Mouse (Mus musculus): ENCODE data around the gene Lix1.

DNA sequence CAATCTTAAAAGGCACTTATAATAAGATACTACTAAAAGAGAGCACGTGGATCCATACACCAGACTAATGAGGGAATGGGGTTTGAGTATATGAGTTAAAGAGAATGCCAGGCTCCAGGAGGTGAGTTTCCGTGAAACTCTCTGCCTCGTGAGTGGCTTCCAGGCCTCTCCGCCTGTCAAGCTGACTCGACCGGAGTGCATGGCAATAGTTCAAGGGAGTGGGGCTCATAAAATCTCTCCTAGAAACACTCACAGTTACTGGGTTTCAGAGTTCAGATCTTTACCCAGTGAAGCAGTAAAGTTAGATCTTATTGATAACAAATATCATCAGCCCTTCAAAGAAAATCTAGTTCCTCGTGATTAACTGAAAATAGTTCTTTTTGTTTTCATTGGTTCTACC, 94.3 kb downstream of the Lix1 start:
- TF ChIP-seq TAL1 (IDR thresholded peaks at IDR 0.05; ENCODE audit: low read length), result no peak
- no peak for TF ChIP-seq GATA1 (IDR thresholded peaks at IDR 0.05; ENCODE audit: low read length)
